Mouse (Mus musculus) adrenal gland, postnatal 14 days (tissue): ENCODE measurements around the gene Pla2g4e. TPM values are rescaled to one million over a fixed set of nuclear protein-coding genes. Genes with fewer than 3 reads are reported as not detected.

Experiments
- DNase-seq: peaks from one replicate; pipeline ENCODE4 v3.0.0; 2021; ENCODE audit warnings: mixed read lengths
- total RNA-seq: library from RNA; stranded (reverse); gene quantifications from 2 replicates; pipeline ENCODE4 v1.2.3, GENCODE M21; 2021

The Pla2g4e gene
- total RNA-seq, 1 experiment from 2014 or later = 0.48 TPM

GRCm38 (mm10) chr2:120235947-120236640 is 9.0 kb downstream of the Pla2g4e start:
- DNase-seq = peak; percentile 42

GRCm38 (mm10) chr2:120235381-120235780 is 9.8 kb downstream of the Pla2g4e start:
- no peak for DNase-seq

- DNase-seq = no peak
These were observed 13.5 kb downstream of the Pla2g4e start for GRCm38 (mm10) chr2:120231642-120232041.

- no peak for DNase-seq
These were observed 30.5 kb downstream of the Pla2g4e start for GRCm38 (mm10) chr2:120214600-120214999.

- DNase-seq = no peak
These were observed 33.7 kb downstream of the Pla2g4e start for GRCm38 (mm10) chr2:120211448-120211847.

- peak; percentile 10 for DNase-seq
These were observed 37.2 kb downstream of the Pla2g4e start for GRCm38 (mm10) chr2:120207926-120208325.

- DNase-seq = no peak
These were observed 38.1 kb downstream of the Pla2g4e start for GRCm38 (mm10) chr2:120207028-120207427.

- no peak for DNase-seq
These were observed 41.4 kb downstream of the Pla2g4e start for GRCm38 (mm10) chr2:120203742-120204141.

- no peak for DNase-seq
These were observed 45.1 kb downstream of the Pla2g4e start for GRCm38 (mm10) chr2:120200077-120200476.

- DNase-seq = no peak
These were observed 57.0 kb downstream of the Pla2g4e start for GRCm38 (mm10) chr2:120188174-120188573.

GRCm38 (mm10) chr2:120187583-120187982 is 57.6 kb downstream of the Pla2g4e start:
- no peak for DNase-seq

GRCm38 (mm10) chr2:120185527-120186276 is 59.4 kb downstream of the Pla2g4e start:
- DNase-seq = peak; percentile 32

- DNase-seq = no peak
These were observed 66.2 kb downstream of the Pla2g4e start for GRCm38 (mm10) chr2:120178936-120179335.

GRCm38 (mm10) chr2:120173718-120174117 is 71.4 kb downstream of the Pla2g4e start:
- peak; percentile 77 for DNase-seq

GRCm38 (mm10) chr2:120171362-120171761 is 73.8 kb downstream of the Pla2g4e start:
- no peak for DNase-seq

- peak; percentile 60 for DNase-seq
These were observed 74.4 kb downstream of the Pla2g4e start for GRCm38 (mm10) chr2:120170726-120171125.

- DNase-seq = no peak
These were observed 75.8 kb downstream of the Pla2g4e start for GRCm38 (mm10) chr2:120169382-120169781.

GRCm38 (mm10) chr2:120167763-120168162 is 77.4 kb downstream of the Pla2g4e start:
- no peak for DNase-seq

- DNase-seq = no peak
These were observed 79.7 kb downstream of the Pla2g4e start for GRCm38 (mm10) chr2:120165474-120165873.

- DNase-seq = no peak
These were observed 85.7 kb downstream of the Pla2g4e start for GRCm38 (mm10) chr2:120159434-120159833.

- peak; percentile 27 for DNase-seq
These were observed 86.3 kb downstream of the Pla2g4e start for GRCm38 (mm10) chr2:120158846-120159245.

- DNase-seq = no peak
These were observed 87.1 kb downstream of the Pla2g4e start for GRCm38 (mm10) chr2:120158016-120158415.

- DNase-seq = no peak
These were observed 87.5 kb downstream of the Pla2g4e start for GRCm38 (mm10) chr2:120157606-120158005.
